Mouse (Mus musculus) stomach, postnatal 0 days (tissue): Measurements from ENCODE around the gene Fyb2.

Source experiments
- CTCF ChIP-seq: IDR thresholded peaks from 2 replicates; pipeline ENCODE4 v1.5.1; 2016; ENCODE audit warnings: antibody characterized with exemption, low read depth, mild to moderate bottlenecking, moderate library complexity
- EP300 ChIP-seq: optimal IDR thresholded peaks from 2 replicates; pipeline ENCODE3; 2016; ENCODE audit warnings: antibody characterized with exemption

GRCm38 (mm10) chr4:104934997-104935396 is 21.7 kb downstream of the Fyb2 start:
- TF ChIP-seq CTCF, result no peak
- TF ChIP-seq EP300, result no peak
